ENCODE assay signal across 34 mouse cellular contexts in the genomic region with DNA sequence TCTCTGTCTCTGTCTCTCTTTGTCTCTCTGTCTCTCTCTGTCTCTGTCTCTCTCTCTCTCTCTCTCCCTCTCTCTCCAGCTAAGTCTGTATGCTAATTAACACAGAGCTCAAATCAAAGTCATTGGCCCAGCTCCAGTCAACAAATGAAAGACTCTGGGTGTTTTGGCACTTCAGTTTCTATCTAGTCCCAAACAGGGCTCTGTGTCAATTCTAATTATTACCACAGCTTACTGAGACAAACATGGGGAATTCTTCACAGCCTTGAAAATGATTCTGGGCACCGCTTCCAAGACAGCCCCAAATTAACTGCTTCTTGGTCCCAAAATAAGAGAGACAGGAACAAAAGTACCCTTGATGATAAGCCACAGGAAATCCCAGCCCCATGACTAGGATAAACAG. TPM values are rescaled to one million over a fixed set of nuclear protein-coding genes. Genes with fewer than 3 reads are reported as not detected.
A peak's percentile ranks its signal among the peaks of the same experiment; 100 is the strongest.
DNase-seq lines count a peak whose midpoint lies in the region; ATAC-seq and TF ChIP-seq lines count a peak whose summit lies in the region.
"Had no signal": no experiment of that assay in that cellular context is flagged by ENCODE, and none has a peak within 500 bp of the region (broad histone marks: within the 10 kb centered on the region; RNA-seq: fewer than 3 reads in every experiment).

No protein-coding gene starts in this region.

- H3K27me3 ChIP-seq in hindbrain, embryonic 16.5 days (replicated peaks; ENCODE audit: control insufficient read depth, insufficient read depth, low read length): no peaks in the 10 kb centered on the region
- no peaks in the 10 kb centered on the region for H3K27me3 ChIP-seq in hindbrain, embryonic 13.5 days
- no peaks in the 10 kb centered on the region for H3K27me3 ChIP-seq in midbrain, postnatal 0 days (ENCODE audit: insufficient read depth, low read length)
- H3K27me3 ChIP-seq in midbrain, embryonic 16.5 days (ENCODE audit: control insufficient read depth, insufficient read depth, low read depth, low read length): no peaks in the 10 kb centered on the region
- H3K27me3 ChIP-seq: heart, embryonic 13.5 days; intestine, embryonic 15.5 days; limb, embryonic 15.5 days; megakaryocyte, embryonic 14.5 days; midbrain, embryonic 15.5 days; neural tube, embryonic 15.5 days had no signal

- no peak overlapping the region for H3K27ac ChIP-seq in hindbrain, embryonic 16.5 days (ENCODE audit: low read depth, low read length)
- no peak overlapping the region for H3K27ac ChIP-seq in hindbrain, embryonic 13.5 days
- H3K27ac ChIP-seq in midbrain, postnatal 0 days (ENCODE audit: low read depth, low read length): no peak overlapping the region
- H3K27ac ChIP-seq in midbrain, embryonic 16.5 days (ENCODE audit: low read length): no peak overlapping the region
- H3K27ac ChIP-seq: embryonic facial prominence, embryonic 10.5 days; heart, adult 2 months; heart, embryonic 13.5 days; hindbrain, embryonic 14.5 days; intestine, embryonic 15.5 days; limb, embryonic 15.5 days; liver, embryonic 14.5 days; midbrain, embryonic 15.5 days; neural tube, embryonic 15.5 days had no signal

- peak; percentile 69 for ATAC-seq in hindbrain, embryonic 16.5 days
- no peak for ATAC-seq in hindbrain, embryonic 13.5 days (ENCODE audit: low FRiP score)
- no peak for ATAC-seq in midbrain, postnatal 0 days (ENCODE audit: low FRiP score)
- ATAC-seq in midbrain, embryonic 16.5 days: no peak
- ATAC-seq: intestine, embryonic 15.5 days; midbrain, embryonic 15.5 days had no signal

- no peak overlapping the region for H3K9ac ChIP-seq in hindbrain, embryonic 16.5 days (ENCODE audit: low read depth, low read length)
- no peak overlapping the region for H3K9ac ChIP-seq in hindbrain, embryonic 13.5 days
- H3K9ac ChIP-seq in midbrain, postnatal 0 days (replicated peaks; ENCODE audit: low read length, poor library complexity, severe bottlenecking): no peak overlapping the region
- H3K9ac ChIP-seq in midbrain, embryonic 16.5 days (ENCODE audit: low read depth, low read length): no peak overlapping the region
- H3K9ac ChIP-seq: heart, embryonic 13.5 days; hindbrain, embryonic 14.5 days; intestine, embryonic 15.5 days; limb, embryonic 15.5 days; liver, embryonic 14.5 days; lung, embryonic 14.5 days; midbrain, embryonic 15.5 days; neural tube, embryonic 15.5 days had no signal

- no peaks in the 10 kb centered on the region for H3K36me3 ChIP-seq in hindbrain, embryonic 16.5 days (ENCODE audit: control insufficient read depth, insufficient read depth, low read length)
- H3K36me3 ChIP-seq in hindbrain, embryonic 13.5 days: no peaks in the 10 kb centered on the region
- no peaks in the 10 kb centered on the region for H3K36me3 ChIP-seq in midbrain, postnatal 0 days (ENCODE audit: insufficient read depth, low read length)
- no peaks in the 10 kb centered on the region for H3K36me3 ChIP-seq in midbrain, embryonic 16.5 days (ENCODE audit: control insufficient read depth, insufficient read depth, low read length)
- H3K36me3 ChIP-seq: embryonic facial prominence, embryonic 10.5 days; heart, embryonic 13.5 days; intestine, embryonic 15.5 days; limb, embryonic 15.5 days; midbrain, embryonic 15.5 days; neural tube, embryonic 15.5 days had no signal

- TF ChIP-seq CTCF in midbrain, postnatal 0 days (IDR thresholded peaks at IDR 0.05): no peak

- peak; percentile 84 to 89 for DNase-seq in cerebellum, postnatal 10 days
- no peak for DNase-seq in cerebellum, postnatal 25 days
- peak; percentile 81 for DNase-seq in midbrain, postnatal 0 days (ENCODE audit: low spot score)
- DNase-seq in heart, postnatal 10 days: no peak
- no peak for DNase-seq in urinary bladder, postnatal 25 days (ENCODE audit: low spot score)
- DNase-seq: adrenal gland, postnatal 14 days; cerebellum, adult 11 months; gastrocnemius, postnatal 36 days; heart, adult 2 months; kidney, adult 8-10 months; kidney, postnatal 14 days; layer of hippocampus, postnatal 36 days; lung, embryonic 14.5 days; right cerebral cortex, adult 18-20 months; thymus, adult 2 months had no signal

- no peak overlapping the region for H3K4me3 ChIP-seq in hindbrain, embryonic 16.5 days (ENCODE audit: low read length)
- no peak overlapping the region for H3K4me3 ChIP-seq in hindbrain, embryonic 13.5 days
- no peak overlapping the region for H3K4me3 ChIP-seq in midbrain, postnatal 0 days (ENCODE audit: low read depth, low read length)
- H3K4me3 ChIP-seq in midbrain, embryonic 16.5 days (ENCODE audit: low read depth, low read length): no peak overlapping the region
- H3K4me3 ChIP-seq: embryonic facial prominence, embryonic 10.5 days; heart, adult 2 months; heart, embryonic 13.5 days; intestine, embryonic 15.5 days; limb, embryonic 15.5 days; megakaryocyte, embryonic 14.5 days; midbrain, embryonic 15.5 days; neural tube, embryonic 15.5 days had no signal

- WGBS in hindbrain, embryonic 16.5 days: 53% methylated on average over 1 of the region's 1 CpGs
- 78% methylated on average over 1 of the region's 1 CpGs for WGBS in hindbrain, embryonic 13.5 days
- WGBS in midbrain, postnatal 0 days: 63% methylated on average over 1 of the region's 1 CpGs
- WGBS in midbrain, embryonic 16.5 days: 66% methylated on average over 1 of the region's 1 CpGs

- H3K4me1 ChIP-seq in hindbrain, embryonic 16.5 days (ENCODE audit: control insufficient read depth, insufficient read depth, low read depth, low read length): no peaks in the 10 kb centered on the region
- H3K4me1 ChIP-seq in hindbrain, embryonic 13.5 days (replicated peaks): no peaks in the 10 kb centered on the region
- no peaks in the 10 kb centered on the region for H3K4me1 ChIP-seq in midbrain, postnatal 0 days (ENCODE audit: insufficient read depth, low read length)
- no peaks in the 10 kb centered on the region for H3K4me1 ChIP-seq in midbrain, embryonic 16.5 days (ENCODE audit: control insufficient read depth, insufficient read depth, low read length)
- H3K4me1 ChIP-seq: embryonic facial prominence, embryonic 10.5 days; heart, embryonic 13.5 days; intestine, embryonic 15.5 days; limb, embryonic 15.5 days; megakaryocyte, embryonic 14.5 days; midbrain, embryonic 15.5 days; neural tube, embryonic 15.5 days had no signal

- H3K4me2 ChIP-seq in hindbrain, embryonic 16.5 days (ENCODE audit: low read length): no peak overlapping the region
- no peak overlapping the region for H3K4me2 ChIP-seq in hindbrain, embryonic 13.5 days
- H3K4me2 ChIP-seq in midbrain, postnatal 0 days (ENCODE audit: low read depth, low read length, poor library complexity, severe bottlenecking): no peak overlapping the region
- H3K4me2 ChIP-seq in midbrain, embryonic 16.5 days (ENCODE audit: low read length): no peak overlapping the region
- H3K4me2 ChIP-seq: heart, embryonic 13.5 days; hindbrain, embryonic 14.5 days; intestine, embryonic 15.5 days; limb, embryonic 15.5 days; lung, embryonic 14.5 days; midbrain, embryonic 15.5 days; neural tube, embryonic 15.5 days had no signal

- intact Hi-C loops in heart, postnatal 10 days (cut with DNase I): no loop called here

- H3K9me3 ChIP-seq in hindbrain, embryonic 16.5 days (ENCODE audit: control insufficient read depth, low read length): no peaks in the 10 kb centered on the region
- no peaks in the 10 kb centered on the region for H3K9me3 ChIP-seq in hindbrain, embryonic 13.5 days
- H3K9me3 ChIP-seq in midbrain, postnatal 0 days (ENCODE audit: low read length): no peaks in the 10 kb centered on the region
- no peaks in the 10 kb centered on the region for H3K9me3 ChIP-seq in midbrain, embryonic 16.5 days (replicated peaks; ENCODE audit: control insufficient read depth, low read length, poor library complexity, severe bottlenecking)
- H3K9me3 ChIP-seq: embryonic facial prominence, embryonic 10.5 days; heart, embryonic 13.5 days; intestine, embryonic 15.5 days; limb, embryonic 15.5 days; midbrain, embryonic 15.5 days; neural tube, embryonic 15.5 days had no signal

RNA-seq across cellular contexts. Expression of a gene that starts 38.9 kb away (rescaled TPM):
- polyA plus RNA-seq in hindbrain, embryonic 16.5 days (2015; fragmentation: Nextera tagmentation; extraction: Ambion mirVana): not detected in 2 replicates
- not detected in 2 replicates for polyA plus RNA-seq in hindbrain, embryonic 13.5 days (2015; fragmentation: Nextera tagmentation; extraction: Ambion mirVana)
- total RNA-seq in midbrain, postnatal 0 days (2014; rRNA removed): not detected in 2 replicates
- not detected in 2 replicates for polyA plus RNA-seq in midbrain, postnatal 0 days (2015; fragmentation: Nextera tagmentation; extraction: Ambion mirVana)
- not detected in 2 replicates for polyA plus RNA-seq in midbrain, embryonic 16.5 days (2015; fragmentation: Nextera tagmentation; extraction: Ambion mirVana)
- not detected for total RNA-seq in heart, postnatal 10 days (2021)
- total RNA-seq: adrenal gland, postnatal 14 days; common myeloid progenitor, adult 5-6 weeks; gastrocnemius, adult 18-20 months; gastrocnemius, postnatal 36 days; heart, adult 2 months; heart, postnatal 25 days; layer of hippocampus, adult 18-20 months; layer of hippocampus, postnatal 36 days; left cerebral cortex, postnatal 36 days had no signal
- polyA plus RNA-seq: embryonic facial prominence, embryonic 10.5 days; heart, adult 2 months; heart, embryonic 13.5 days; hindbrain, embryonic 14.5 days; intestine, embryonic 15.5 days; limb, embryonic 15.5 days; liver, embryonic 14.5 days; lung, embryonic 14.5 days; midbrain, embryonic 15.5 days; neural tube, embryonic 15.5 days; small intestine, adult 2 months; stomach, embryonic 16.5 days; thymus, adult 2 months had no signal

Comparison
In these comparisons a context has a peak if more than half of its experiments do, and no peak if none do; other contexts are left out.
1. DNase-seq: peak in cerebellum, postnatal 10 days (2 of 2) and midbrain, postnatal 0 days (single experiment); none in cerebellum, postnatal 25 days (0 of 2), heart, postnatal 10 days (0 of 2) and urinary bladder, postnatal 25 days (single experiment).